17 mouse cellular contexts compared by ENCODE assay signal in the genomic region with DNA sequence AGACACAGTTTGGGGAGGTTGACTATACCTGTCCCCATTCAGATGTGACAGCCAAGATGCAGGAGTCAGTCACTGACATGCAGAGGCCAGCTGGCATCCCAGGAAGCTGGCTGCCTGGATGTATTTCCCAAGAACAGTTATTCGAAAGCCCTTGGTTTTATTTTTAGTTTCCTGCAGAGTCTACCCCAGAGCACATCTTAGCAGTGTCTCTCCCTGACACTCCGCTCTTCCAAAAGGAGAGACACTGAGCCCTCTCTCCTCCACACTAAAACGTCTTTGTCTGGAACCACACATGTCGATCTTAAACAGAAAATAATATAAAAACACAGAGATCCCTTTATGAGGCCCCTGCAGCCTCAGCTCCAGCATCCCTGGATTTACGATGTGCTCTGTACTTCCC. TPM values are rescaled to one million over a fixed set of nuclear protein-coding genes. Genes with fewer than 3 reads are reported as not detected.
"Had no signal": no experiment of that assay in that cellular context is flagged by ENCODE, and none has a peak within 500 bp of the region (broad histone marks: within the 10 kb centered on the region; RNA-seq: fewer than 3 reads in every experiment).

No protein-coding gene starts in this region.

- H3K9me3 ChIP-seq: limb, embryonic 15.5 days; liver, embryonic 12.5 days; lung, embryonic 15.5 days; midbrain, embryonic 12.5 days; neural tube, embryonic 13.5 days had no signal

- H3K4me3 ChIP-seq: left cerebral cortex, adult 2 months; limb, embryonic 15.5 days; liver, embryonic 12.5 days; lung, embryonic 15.5 days; midbrain, embryonic 12.5 days; neural tube, embryonic 13.5 days had no signal

- H3K27ac ChIP-seq: left cerebral cortex, adult 2 months; limb, embryonic 15.5 days; liver, embryonic 12.5 days; lung, embryonic 15.5 days; midbrain, embryonic 12.5 days; neural tube, embryonic 13.5 days had no signal

- H3K4me2 ChIP-seq: limb, embryonic 15.5 days; liver, embryonic 12.5 days; lung, embryonic 15.5 days; midbrain, embryonic 12.5 days; neural tube, embryonic 13.5 days had no signal

- ATAC-seq: intestine, embryonic 16.5 days; liver, embryonic 12.5 days; midbrain, embryonic 16.5 days had no signal

- H3K4me1 ChIP-seq: liver, embryonic 12.5 days; lung, embryonic 15.5 days; midbrain, embryonic 12.5 days had no signal

- H3K36me3 ChIP-seq: limb, embryonic 15.5 days; liver, embryonic 12.5 days; lung, embryonic 15.5 days; midbrain, embryonic 12.5 days; neural tube, embryonic 13.5 days had no signal

- H3K9ac ChIP-seq: limb, embryonic 15.5 days; liver, embryonic 12.5 days; lung, embryonic 15.5 days; midbrain, embryonic 12.5 days; neural tube, embryonic 13.5 days had no signal

- H3K27me3 ChIP-seq: limb, embryonic 15.5 days; liver, embryonic 12.5 days; lung, embryonic 15.5 days; midbrain, embryonic 12.5 days; neural tube, embryonic 13.5 days had no signal

- DNase-seq: kidney, adult 2 months; kidney, postnatal 25 days; retina, postnatal 1 day; right cerebral cortex, postnatal 4 days; spleen, adult 18-20 months; thymus, adult 18-20 months; thymus, postnatal 14 days had no signal

RNA-seq across cellular contexts. Expression of a gene that starts 44.9 kb away (rescaled TPM):
- total RNA-seq: megakaryocyte-erythroid progenitor cell, adult 5-6 weeks had no signal
- polyA plus RNA-seq: liver, embryonic 16.5 days had no signal
